Comparison of ENCODE assay signal across 28 mouse cellular contexts in the genomic region with DNA sequence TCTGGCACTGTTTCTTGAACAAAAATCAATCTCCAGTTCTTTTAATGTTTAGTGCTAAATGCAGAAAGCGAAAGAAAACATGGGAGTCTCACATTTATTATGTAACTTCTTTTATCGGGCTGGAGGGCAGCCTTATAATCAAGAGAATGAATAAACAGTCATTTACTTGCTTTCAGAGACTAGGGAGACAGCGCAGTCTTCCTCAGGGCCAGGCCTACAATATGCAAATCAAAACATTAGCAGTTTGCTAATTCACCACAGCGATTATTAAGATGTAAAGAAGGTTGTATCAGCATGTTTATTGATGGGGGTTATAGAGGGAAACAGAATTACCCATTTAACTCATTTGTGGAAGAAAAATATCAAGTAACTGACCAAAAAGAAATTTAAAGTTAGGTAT.
"Had no signal": no experiment of that assay in that cellular context is flagged by ENCODE, and none has a peak within 500 bp of the region (broad histone marks: within the 10 kb centered on the region; RNA-seq: fewer than 3 reads in every experiment).

No protein-coding gene starts in this region.

- H3K9me3 ChIP-seq: heart, embryonic 13.5 days; heart, embryonic 15.5 days; hindbrain, embryonic 13.5 days; hindbrain, embryonic 15.5 days; kidney, embryonic 15.5 days; limb, embryonic 13.5 days; limb, embryonic 15.5 days; liver, embryonic 12.5 days had no signal

- H3K4me1 ChIP-seq: hindbrain, embryonic 13.5 days; hindbrain, embryonic 15.5 days; kidney, embryonic 15.5 days; limb, embryonic 13.5 days; limb, embryonic 15.5 days; liver, embryonic 12.5 days had no signal

- H3K4me2 ChIP-seq: heart, embryonic 11.5 days; heart, embryonic 13.5 days; heart, embryonic 15.5 days; hindbrain, embryonic 13.5 days; hindbrain, embryonic 15.5 days; kidney, embryonic 15.5 days; limb, embryonic 13.5 days; limb, embryonic 15.5 days; liver, embryonic 12.5 days had no signal

- DNase-seq: gastrocnemius, postnatal 14 days; gastrocnemius, postnatal 36 days; heart, adult 11 months; heart, adult 2 months; heart, postnatal 14 days; heart, postnatal 36 days; kidney, adult 11 months; kidney, adult 2 months; kidney, adult 9 months; kidney, postnatal 14 days; kidney, postnatal 36 days; layer of hippocampus, adult 9-11 months; layer of hippocampus, postnatal 36 days; left cerebral cortex, postnatal 4 days; lung, adult 18-20 months had no signal

- H3K27ac ChIP-seq: heart, adult 2 months; heart, embryonic 13.5 days; heart, embryonic 15.5 days; hindbrain, embryonic 13.5 days; hindbrain, embryonic 15.5 days; hindbrain, postnatal 0 days; kidney, embryonic 15.5 days; kidney, postnatal 0 days; limb, embryonic 13.5 days; limb, embryonic 15.5 days; liver, embryonic 12.5 days; liver, embryonic 14.5 days had no signal

- H3K9ac ChIP-seq: heart, embryonic 13.5 days; heart, embryonic 15.5 days; hindbrain, embryonic 13.5 days; hindbrain, embryonic 15.5 days; kidney, embryonic 15.5 days; limb, embryonic 13.5 days; limb, embryonic 15.5 days; liver, embryonic 12.5 days; liver, embryonic 14.5 days had no signal

- ATAC-seq: hindbrain, postnatal 0 days; intestine, embryonic 16.5 days; liver, embryonic 12.5 days had no signal

- H3K36me3 ChIP-seq: heart, embryonic 13.5 days; heart, embryonic 15.5 days; hindbrain, embryonic 13.5 days; hindbrain, embryonic 15.5 days; kidney, embryonic 15.5 days; limb, embryonic 13.5 days; limb, embryonic 15.5 days; liver, embryonic 12.5 days had no signal

- H3K27me3 ChIP-seq: heart, embryonic 13.5 days; heart, embryonic 15.5 days; hindbrain, embryonic 13.5 days; hindbrain, embryonic 15.5 days; kidney, embryonic 15.5 days; limb, embryonic 15.5 days; liver, embryonic 12.5 days had no signal

- H3K4me3 ChIP-seq: heart, adult 2 months; heart, embryonic 13.5 days; heart, embryonic 15.5 days; hindbrain, embryonic 13.5 days; hindbrain, embryonic 15.5 days; kidney, embryonic 15.5 days; limb, embryonic 13.5 days; limb, embryonic 15.5 days; liver, embryonic 12.5 days had no signal
